Mouse (Mus musculus) olfactory bulb, adult 2 months (tissue): ENCODE data around the gene Cfap73.

Source experiments
- CTCF ChIP-seq: fragments of 200-500 bp; IDR thresholded peaks from 2 replicates; pipeline ENCODE4 v1.5.1; 2012; ENCODE audit warnings: low read depth, mild to moderate bottlenecking, low read length, moderate library complexity; ENCODE audit not compliant: insufficient read depth
- POLR2A ChIP-seq: fragments of 200-500 bp; IDR thresholded peaks from 2 replicates; pipeline ENCODE4 v1.6.1; 2012; ENCODE audit warnings: mild to moderate bottlenecking, low read depth, low read length, moderate library complexity; ENCODE audit not compliant: insufficient read depth

DNA sequence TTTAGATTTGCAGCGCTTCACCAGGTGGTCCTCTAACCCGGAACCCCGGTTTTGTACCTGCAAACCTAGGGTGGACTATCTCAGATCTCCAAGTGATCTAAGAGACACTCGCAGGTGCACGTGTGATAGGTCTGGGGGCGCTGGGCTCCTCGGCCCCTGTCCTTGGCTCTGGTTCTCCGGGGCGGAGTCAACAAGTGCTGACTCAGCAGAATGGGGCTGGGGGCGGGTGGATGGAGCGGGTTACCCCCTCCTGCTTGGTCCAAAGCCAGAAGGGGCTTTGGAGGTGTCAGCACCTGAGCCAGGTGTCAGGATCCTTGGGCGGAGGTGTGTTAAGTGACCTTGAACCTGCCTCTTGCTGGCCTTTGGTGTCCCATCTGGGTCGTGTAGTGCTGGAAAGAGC lies 15.9 kb upstream of the Cfap73 start:
- TF ChIP-seq POLR2A (no peak), CTCF (no peak)
